Mouse (Mus musculus) adrenal gland (tissue): ENCODE results near the gene Atp5mpl.
"Not testable (repeated sequence)": the region's sequence is repeated elsewhere in the genome, so short reads cannot be mapped to it uniquely, and the experiment has no call there.

Source experiments
- intact Hi-C: fragments of 180-260 bp; cut with DNase I; formaldehyde crosslinking; loops from one replicate; pipeline ENCODE4 v1.15.1; 2025

The Atp5mpl gene

GRCm38 (mm10) chr12:111951701-111952100 is 15.1 kb downstream of the Atp5mpl start:
- intact Hi-C loops = no loop called here

- intact Hi-C loops = no loop called here
These were observed 16.3 kb downstream of the Atp5mpl start for GRCm38 (mm10) chr12:111950486-111950885.

- intact Hi-C loops = loop anchor here (2.0 to 5.0 kb wide), 2 partner anchors 70 to 279 kb away; no protein-coding TSS in a partner anchor
These were observed 20.1 kb downstream of the Atp5mpl start for GRCm38 (mm10) chr12:111946716-111947115.

GRCm38 (mm10) chr12:111945765-111946655 is 20.8 kb downstream of the Atp5mpl start:
- intact Hi-C loops = loop anchor here (2.0 to 5.0 kb wide), 2 partner anchors 69 to 279 kb away; no protein-coding TSS in a partner anchor

GRCm38 (mm10) chr12:111945115-111945514 is 21.7 kb downstream of the Atp5mpl start:
- intact Hi-C loops = loop anchor here (5.0 kb wide), 1 partner anchor 278 kb away; no protein-coding TSS in a partner anchor

- intact Hi-C loops = not testable (repeated sequence)
These were observed 22.5 kb downstream of the Atp5mpl start for GRCm38 (mm10) chr12:111944065-111944987.

- intact Hi-C loops = no loop called here
These were observed 23.2 kb downstream of the Atp5mpl start for GRCm38 (mm10) chr12:111943421-111944064.

- intact Hi-C loops = no loop called here
These were observed 28.1 kb downstream of the Atp5mpl start for GRCm38 (mm10) chr12:111938623-111939177.

- intact Hi-C loops = no loop called here
These were observed 29.8 kb downstream of the Atp5mpl start for GRCm38 (mm10) chr12:111936706-111937550.

GRCm38 (mm10) chr12:111933971-111934370 is 32.8 kb downstream of the Atp5mpl start:
- intact Hi-C loops = no loop called here

GRCm38 (mm10) chr12:111933032-111933704 is 33.6 kb downstream of the Atp5mpl start:
- intact Hi-C loops = no loop called here

GRCm38 (mm10) chr12:111932513-111932912 is 34.3 kb downstream of the Atp5mpl start:
- intact Hi-C loops = no loop called here

GRCm38 (mm10) chr12:111931411-111932025 is 35.3 kb downstream of the Atp5mpl start:
- intact Hi-C loops = no loop called here

- intact Hi-C loops = no loop called here
These were observed 38.3 kb downstream of the Atp5mpl start for GRCm38 (mm10) chr12:111928411-111928966.

- intact Hi-C loops = no loop called here
These were observed 39.4 kb downstream of the Atp5mpl start for GRCm38 (mm10) chr12:111927338-111927737.

GRCm38 (mm10) chr12:111923117-111923516 is 43.7 kb downstream of the Atp5mpl start:
- intact Hi-C loops = no loop called here

GRCm38 (mm10) chr12:111920046-111920445 is 46.7 kb downstream of the Atp5mpl start:
- intact Hi-C loops = no loop called here

GRCm38 (mm10) chr12:111916514-111917217 is 50.1 kb downstream of the Atp5mpl start:
- intact Hi-C loops = no loop called here
